Mouse (Mus musculus): ENCODE results near the gene Tmem135. TPM values are rescaled to one million over a fixed set of nuclear protein-coding genes. Genes with fewer than 3 reads are reported as not detected.

Gene Tmem135
- polyA plus RNA-seq, 1 experiment from 2014 or later = 14.9 TPM

- Histone ChIP-seq H3K9me3 (no peaks in the 10 kb centered on the region), H3K27me3 (ENCODE audit: insufficient read depth, poor library complexity, severe bottlenecking) (no peaks in the 10 kb centered on the region), H3K4me1 (replicated peaks) (no peaks in the 10 kb centered on the region), H3K36me3 (no peaks in the 10 kb centered on the region), H3K27ac (no peak overlapping the region), H3K4me3 (no peak overlapping the region)
- no peak for DNase-seq (ENCODE audit: low spot score)
- WGBS = 94% methylated on average over 1 of the region's 1 CpGs
These were observed 11.2 kb downstream of the Tmem135 start for GRCm38 (mm10) chr7:89392825-89393224.

- no peak overlapping the region for H3K4me3 ChIP-seq
- no peaks in the 10 kb centered on the region for H3K9me3 ChIP-seq
- 82% methylated on average over 4 of the region's 4 CpGs for WGBS
- no peaks in the 10 kb centered on the region for H3K27me3 ChIP-seq (ENCODE audit: insufficient read depth, poor library complexity, severe bottlenecking)
- DNase-seq (ENCODE audit: low spot score) = no peak
- H3K36me3 ChIP-seq = no peaks in the 10 kb centered on the region
- no peaks in the 10 kb centered on the region for H3K4me1 ChIP-seq (replicated peaks)
- no peak overlapping the region for H3K27ac ChIP-seq
These were observed 11.6 kb downstream of the Tmem135 start for GRCm38 (mm10) chr7:89392388-89392787.

DNA sequence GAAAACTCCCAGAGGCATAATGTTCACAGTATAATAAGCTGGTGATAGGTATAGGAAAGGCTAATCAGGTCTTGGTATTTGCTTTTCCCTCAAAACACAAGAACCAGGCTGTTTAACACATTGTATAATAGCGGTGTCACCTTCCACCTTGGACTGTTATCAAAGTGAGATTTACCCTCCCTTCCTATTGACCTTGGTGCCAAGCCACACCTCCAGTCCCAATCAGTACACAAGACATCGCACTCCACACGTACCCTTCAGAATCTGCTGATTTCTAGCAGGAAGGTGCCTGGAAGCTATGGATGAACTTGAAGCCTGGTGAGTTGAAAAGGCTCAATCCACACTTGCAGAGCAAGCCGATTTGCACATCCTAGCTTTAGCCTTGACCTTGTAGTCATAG is 12.2 kb downstream of the Tmem135 start:
- Histone ChIP-seq H3K4me3 (no peak overlapping the region), H3K27me3 (ENCODE audit: insufficient read depth, poor library complexity, severe bottlenecking) (no peaks in the 10 kb centered on the region), H3K9me3 (no peaks in the 10 kb centered on the region), H3K27ac (no peak overlapping the region), H3K4me1 (replicated peaks) (no peaks in the 10 kb centered on the region), H3K36me3 (no peaks in the 10 kb centered on the region)
- DNase-seq (ENCODE audit: low spot score) = no peak
- 88% methylated on average over 4 of the region's 4 CpGs for WGBS

DNA sequence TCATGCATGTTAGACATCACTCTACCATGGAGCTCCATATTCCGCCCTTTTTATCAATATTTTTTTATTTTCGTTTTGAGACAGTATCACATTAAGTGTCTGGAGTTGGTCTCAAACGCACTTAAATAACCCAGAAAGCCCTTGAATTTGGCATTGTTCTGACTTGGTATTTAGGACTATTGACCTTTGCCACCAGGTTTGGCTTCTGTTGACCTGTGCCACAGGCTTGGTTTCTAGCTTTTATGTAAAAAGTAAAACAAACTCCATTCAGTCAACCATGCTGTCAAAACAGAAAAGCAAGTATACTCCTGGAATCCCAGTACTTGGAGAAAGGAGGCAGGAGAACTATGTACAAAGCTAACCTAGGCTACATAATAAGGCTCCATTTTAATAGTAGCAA is 12.7 kb downstream of the Tmem135 start:
- no peaks in the 10 kb centered on the region for H3K27me3 ChIP-seq (ENCODE audit: insufficient read depth, poor library complexity, severe bottlenecking)
- no peaks in the 10 kb centered on the region for H3K9me3 ChIP-seq
- no peak overlapping the region for H3K4me3 ChIP-seq
- no peak for DNase-seq (ENCODE audit: low spot score)
- no peak overlapping the region for H3K27ac ChIP-seq
- 82% methylated on average over 3 of the region's 3 CpGs for WGBS
- H3K4me1 ChIP-seq (replicated peaks) = no peaks in the 10 kb centered on the region
- no peaks in the 10 kb centered on the region for H3K36me3 ChIP-seq

- H3K4me3 ChIP-seq = no peak overlapping the region
- H3K36me3 ChIP-seq = no peaks in the 10 kb centered on the region
- no peak overlapping the region for H3K27ac ChIP-seq
- no peaks in the 10 kb centered on the region for H3K27me3 ChIP-seq (ENCODE audit: insufficient read depth, poor library complexity, severe bottlenecking)
- WGBS = 91% methylated on average over 2 of the region's 2 CpGs
- no peak for DNase-seq (ENCODE audit: low spot score)
- no peaks in the 10 kb centered on the region for H3K9me3 ChIP-seq
- H3K4me1 ChIP-seq (replicated peaks) = no peaks in the 10 kb centered on the region
These were observed 13.4 kb downstream of the Tmem135 start for GRCm38 (mm10) chr7:89390660-89391059.

GRCm38 (mm10) chr7:89388981-89389380 is 15.0 kb downstream of the Tmem135 start:
- Histone ChIP-seq H3K36me3 (no peaks in the 10 kb centered on the region), H3K27ac (no peak overlapping the region), H3K4me3 (no peak overlapping the region), H3K27me3 (ENCODE audit: insufficient read depth, poor library complexity, severe bottlenecking) (no peaks in the 10 kb centered on the region), H3K9me3 (no peaks in the 10 kb centered on the region), H3K4me1 (replicated peaks) (no peaks in the 10 kb centered on the region)
- WGBS = 88% methylated on average over 3 of the region's 3 CpGs
- no peak for DNase-seq (ENCODE audit: low spot score)

GRCm38 (mm10) chr7:89382892-89383291 is 21.1 kb downstream of the Tmem135 start:
- no peaks in the 10 kb centered on the region for H3K27me3 ChIP-seq (ENCODE audit: insufficient read depth, poor library complexity, severe bottlenecking)
- peaks cover 7% of the 10 kb centered on the region; the same call in 1 of the 2 replicates for H3K4me1 ChIP-seq (replicated peaks)
- no peaks in the 10 kb centered on the region for H3K9me3 ChIP-seq
- 92% methylated on average over 3 of the region's 3 CpGs for WGBS
- DNase-seq (ENCODE audit: low spot score) = no peak
- H3K27ac ChIP-seq = no peak overlapping the region
- H3K36me3 ChIP-seq = no peaks in the 10 kb centered on the region
- H3K4me3 ChIP-seq = no peak overlapping the region

DNA sequence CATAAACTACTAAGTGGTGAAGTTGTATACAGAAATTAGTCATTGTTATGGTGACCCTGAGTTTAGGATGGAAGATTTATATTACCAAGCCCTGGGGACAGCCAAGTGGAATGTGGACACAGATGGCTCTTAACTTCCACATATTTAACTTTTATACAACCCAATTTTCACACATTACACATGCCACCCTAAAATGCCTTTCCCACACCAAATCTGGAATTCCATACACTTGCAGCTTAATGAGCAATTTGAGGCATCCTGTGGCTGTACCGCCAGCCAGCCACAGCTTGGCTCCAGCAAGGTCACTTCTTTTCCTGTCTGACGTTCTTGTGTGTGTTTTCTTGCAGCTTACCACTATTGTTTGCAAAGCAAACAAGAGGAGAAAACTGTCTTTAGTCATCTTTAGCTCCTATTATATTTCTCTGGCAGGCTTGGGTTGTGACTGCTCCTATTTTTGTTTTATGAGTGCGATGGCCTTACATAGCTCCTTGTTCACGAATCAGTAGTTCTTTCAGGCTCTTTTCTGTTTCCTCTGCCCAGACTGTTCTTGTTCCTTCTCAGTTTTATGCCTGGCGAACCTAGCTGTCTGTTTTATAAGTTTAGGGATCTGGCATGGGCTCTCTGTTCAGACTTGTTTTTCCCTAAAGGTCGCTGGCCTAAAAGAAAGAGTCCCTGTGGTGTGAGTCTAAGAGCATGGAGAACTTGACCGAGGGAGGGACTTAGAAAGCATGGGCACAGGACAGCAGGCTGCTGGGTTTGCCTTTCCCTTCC is 22.9 kb downstream of the Tmem135 start:
- H3K27me3 ChIP-seq (ENCODE audit: insufficient read depth, poor library complexity, severe bottlenecking) = no peaks in the 10 kb centered on the region
- peaks cover 7% of the 10 kb centered on the region; the same call in 1 of the 2 replicates for H3K4me1 ChIP-seq (replicated peaks)
- no peak for DNase-seq (ENCODE audit: low spot score)
- peak overlapping the region; percentile 29; the same call in 1 of the 2 replicates for H3K27ac ChIP-seq
- 49% methylated on average over 7 of the region's 7 CpGs for WGBS
- H3K4me3 ChIP-seq = no peak overlapping the region
- H3K9me3 ChIP-seq = no peaks in the 10 kb centered on the region
- no peaks in the 10 kb centered on the region for H3K36me3 ChIP-seq

- Histone ChIP-seq H3K4me1 (replicated peaks) (peaks cover 9% of the 10 kb centered on the region; the same call in 1 of the 2 replicates), H3K9me3 (no peaks in the 10 kb centered on the region), H3K27me3 (ENCODE audit: insufficient read depth, poor library complexity, severe bottlenecking) (no peaks in the 10 kb centered on the region), H3K36me3 (no peaks in the 10 kb centered on the region), H3K27ac (no peak overlapping the region), H3K4me3 (no peak overlapping the region)
- WGBS = 78% methylated on average over 6 of the region's 6 CpGs
- no peak for DNase-seq (ENCODE audit: low spot score)
These were observed 32.3 kb downstream of the Tmem135 start for GRCm38 (mm10) chr7:89371623-89372295.

DNA sequence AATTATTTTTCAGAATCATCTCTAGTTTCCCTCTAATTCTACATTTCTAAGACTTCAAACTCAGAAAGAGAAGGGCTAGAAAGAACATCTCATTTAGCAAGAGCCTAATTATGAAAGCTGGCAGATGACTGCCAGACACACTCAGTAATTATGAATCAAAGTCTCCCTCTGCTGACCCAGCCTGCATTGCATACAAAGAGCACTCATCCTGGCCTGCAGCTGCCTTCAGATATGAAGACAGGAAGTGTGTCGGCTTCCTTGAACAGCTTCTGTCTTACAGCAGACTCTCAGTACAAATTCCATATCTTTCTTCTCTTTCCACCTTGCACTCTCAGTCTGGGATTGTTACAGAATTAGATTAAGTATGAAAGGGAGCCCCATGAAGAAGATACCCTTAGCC is 33.1 kb downstream of the Tmem135 start:
- DNase-seq (ENCODE audit: low spot score) = no peak
- Histone ChIP-seq H3K4me1 (replicated peaks) (peaks cover 9% of the 10 kb centered on the region; the same call in 1 of the 2 replicates), H3K27me3 (ENCODE audit: insufficient read depth, poor library complexity, severe bottlenecking) (no peaks in the 10 kb centered on the region), H3K27ac (no peak overlapping the region), H3K36me3 (no peaks in the 10 kb centered on the region), H3K4me3 (no peak overlapping the region), H3K9me3 (no peaks in the 10 kb centered on the region)
- WGBS = 69% methylated on average over 1 of the region's 1 CpGs

DNA sequence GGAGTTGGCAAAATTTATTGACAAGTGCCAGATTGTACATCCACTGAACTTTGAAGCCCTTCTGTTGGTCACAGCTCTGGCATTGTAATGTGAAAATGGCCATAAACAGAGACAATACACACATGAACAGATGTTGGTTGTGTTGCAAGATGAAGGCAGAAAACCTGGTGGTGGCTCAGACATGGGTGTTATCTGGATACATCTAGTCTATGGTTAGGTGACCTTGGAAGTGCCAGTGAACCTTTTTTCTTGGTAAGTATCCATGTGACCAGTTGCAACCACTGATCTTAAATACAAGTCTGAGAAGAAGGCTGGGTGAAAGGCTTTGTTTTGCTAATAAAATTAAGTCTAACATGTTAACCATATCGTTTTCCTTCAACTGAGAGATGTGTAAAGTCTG is 33.9 kb downstream of the Tmem135 start:
- Histone ChIP-seq H3K4me3 (no peak overlapping the region), H3K4me1 (replicated peaks) (peaks cover 9% of the 10 kb centered on the region; the same call in 1 of the 2 replicates), H3K9me3 (no peaks in the 10 kb centered on the region), H3K27me3 (ENCODE audit: insufficient read depth, poor library complexity, severe bottlenecking) (no peaks in the 10 kb centered on the region), H3K27ac (no peak overlapping the region), H3K36me3 (no peaks in the 10 kb centered on the region)
- DNase-seq (ENCODE audit: low spot score) = no peak
- 80% methylated on average over 1 of the region's 1 CpGs for WGBS

GRCm38 (mm10) chr7:89367643-89368042 is 36.4 kb downstream of the Tmem135 start:
- Histone ChIP-seq H3K4me3 (no peak overlapping the region), H3K4me1 (replicated peaks) (peaks cover 9% of the 10 kb centered on the region; the same call in 1 of the 2 replicates), H3K36me3 (no peaks in the 10 kb centered on the region), H3K27ac (no peak overlapping the region), H3K27me3 (ENCODE audit: insufficient read depth, poor library complexity, severe bottlenecking) (no peaks in the 10 kb centered on the region), H3K9me3 (no peaks in the 10 kb centered on the region)
- 35% methylated on average over 3 of the region's 3 CpGs for WGBS
- no peak for DNase-seq (ENCODE audit: low spot score)

GRCm38 (mm10) chr7:89365135-89365880 is 38.7 kb downstream of the Tmem135 start:
- no peaks in the 10 kb centered on the region for H3K36me3 ChIP-seq
- H3K27ac ChIP-seq = no peak overlapping the region
- no peak overlapping the region for H3K4me3 ChIP-seq
- H3K27me3 ChIP-seq (ENCODE audit: insufficient read depth, poor library complexity, severe bottlenecking) = no peaks in the 10 kb centered on the region
- H3K9me3 ChIP-seq = no peaks in the 10 kb centered on the region
- H3K4me1 ChIP-seq (replicated peaks) = peaks cover 9% of the 10 kb centered on the region; the same call in 1 of the 2 replicates
- whole genome bisulfite sequencing = 80% methylated on average over 10 of the region's 10 CpGs
- DNase-seq (ENCODE audit: low spot score) = no peak

Measured in hindbrain, embryonic 10.5 days (tissue).